Mouse (Mus musculus): Measurements from ENCODE around the gene Sfrp4. TPM values are rescaled to one million over a fixed set of nuclear protein-coding genes. Genes with fewer than 3 reads are reported as not detected.
A peak's percentile ranks its signal among the peaks of the same experiment; 100 is the strongest.
"Not testable (repeated sequence)": the region's sequence is repeated elsewhere in the genome, so short reads cannot be mapped to it uniquely, and the experiment has no call there.

Sfrp4 gene
- not detected in 2 replicates for polyA plus RNA-seq (2012; ENCODE audit: insufficient read depth, insufficient read length, low replicate concordance, missing spikeins)

DNA sequence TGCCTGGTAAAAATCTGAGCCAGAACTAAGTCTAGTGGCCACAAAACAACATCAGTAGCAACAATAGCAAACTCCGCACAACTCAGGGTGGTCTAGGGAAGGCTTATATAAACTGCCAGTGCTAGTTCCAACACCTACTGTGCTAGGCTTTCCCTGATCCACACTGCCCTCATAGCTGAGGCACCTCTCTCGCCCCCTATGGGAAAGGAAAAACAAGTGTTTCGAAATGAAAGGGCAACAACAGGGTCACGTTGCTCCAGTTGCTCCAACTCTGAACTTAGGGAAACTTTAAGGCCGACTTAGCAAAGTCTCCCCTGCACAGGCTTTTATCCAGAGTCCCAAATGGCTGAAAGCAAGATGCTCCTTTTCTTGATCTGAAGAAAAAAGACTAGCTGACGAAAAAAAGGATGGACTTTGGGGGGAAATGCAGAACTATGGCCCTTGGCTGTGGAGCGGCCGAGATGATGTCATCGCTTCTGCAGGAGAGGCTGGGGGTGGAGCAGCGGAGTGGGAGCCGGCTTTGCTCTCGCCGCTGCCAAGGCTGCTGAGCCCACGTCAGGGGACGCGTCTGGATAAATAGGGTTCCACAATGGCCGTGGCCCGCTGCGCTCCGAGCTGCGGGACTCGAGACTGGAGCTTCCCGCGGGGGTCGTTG, at the start of gene Sfrp4:
TSS of gene Sfrp4 (plus strand) at position 532 of the 655 bp plus-strand sequence.
- WGBS: 3% methylated on average over 25 of the region's 25 CpGs
- peaks cover 11% of the 10 kb centered on the region for H3K4me1 ChIP-seq (ENCODE audit: control insufficient read depth, insufficient read depth, low read length)
- TF ChIP-seq POLR2A (IDR thresholded peaks at IDR 0.05; ENCODE audit: insufficient read depth, low read depth, low read length) (no peak), CTCF (IDR thresholded peaks at IDR 0.05; ENCODE audit: insufficient read depth, low read depth, low read length) (no peak)
- peak within 1 kb of the TSS; percentile 53 for H3K4me3 ChIP-seq (ENCODE audit: insufficient read depth, low read depth, low read length)
- H3K27ac ChIP-seq (ENCODE audit: insufficient read depth, low read depth, low read length): no peak within 1 kb of the TSS

DNA sequence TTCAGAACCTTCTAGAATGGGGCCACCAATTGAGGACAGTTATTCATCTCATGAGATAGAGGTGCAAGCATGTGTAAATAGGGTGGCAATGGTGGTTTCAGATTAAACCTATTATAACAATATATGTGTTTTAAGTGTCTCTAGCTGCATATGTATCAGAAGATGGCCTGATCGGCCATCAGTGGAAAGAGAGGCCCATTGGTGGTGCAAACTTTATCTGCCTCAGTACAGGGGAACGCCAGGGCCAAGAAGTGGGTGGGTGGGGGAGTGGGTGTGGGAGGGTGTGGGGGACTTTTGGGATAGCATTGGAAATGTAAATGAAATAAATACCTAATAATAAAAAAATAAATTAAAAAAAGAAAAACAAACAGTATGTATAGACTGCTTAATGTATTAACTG, 48.2 kb upstream of the Sfrp4 start:
- not testable (repeated sequence) for H3K27ac ChIP-seq (ENCODE audit: insufficient read depth, low read depth, low read length); H3K4me3 ChIP-seq (ENCODE audit: insufficient read depth, low read depth, low read length); H3K4me1 ChIP-seq (ENCODE audit: control insufficient read depth, insufficient read depth, low read length)
- 98% methylated on average over 2 of the region's 2 CpGs for WGBS

DNA sequence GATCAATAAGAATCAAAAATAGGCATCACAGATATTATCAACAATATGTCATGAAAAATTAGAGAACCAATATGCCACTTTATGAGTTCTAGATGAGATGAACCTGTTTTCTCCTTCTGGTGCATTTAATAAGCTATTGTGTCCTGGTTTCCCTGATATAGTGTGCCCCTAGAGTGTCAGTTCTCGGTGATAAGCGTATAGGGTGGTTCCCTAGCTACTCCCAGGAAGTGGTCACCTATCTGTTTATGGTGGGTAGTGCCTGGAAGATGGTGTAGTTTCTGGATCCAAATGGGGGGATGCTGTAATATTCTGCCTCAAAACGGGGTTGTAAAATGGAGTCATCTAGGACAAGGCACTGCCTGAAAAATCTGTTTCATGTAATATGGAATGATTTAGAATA, 47.0 kb upstream of the Sfrp4 start:
- no peak for TF ChIP-seq CTCF (IDR thresholded peaks at IDR 0.05; ENCODE audit: insufficient read depth, low read depth, low read length)
- TF ChIP-seq POLR2A (IDR thresholded peaks at IDR 0.05; ENCODE audit: insufficient read depth, low read depth, low read length): no peak
- WGBS: 95% methylated on average over 3 of the region's 3 CpGs
- Histone ChIP-seq H3K4me3 (ENCODE audit: insufficient read depth, low read depth, low read length) (no peak overlapping the region), H3K4me1 (ENCODE audit: control insufficient read depth, insufficient read depth, low read length) (no peaks in the 10 kb centered on the region), H3K27ac (ENCODE audit: insufficient read depth, low read depth, low read length) (no peak overlapping the region)

DNA sequence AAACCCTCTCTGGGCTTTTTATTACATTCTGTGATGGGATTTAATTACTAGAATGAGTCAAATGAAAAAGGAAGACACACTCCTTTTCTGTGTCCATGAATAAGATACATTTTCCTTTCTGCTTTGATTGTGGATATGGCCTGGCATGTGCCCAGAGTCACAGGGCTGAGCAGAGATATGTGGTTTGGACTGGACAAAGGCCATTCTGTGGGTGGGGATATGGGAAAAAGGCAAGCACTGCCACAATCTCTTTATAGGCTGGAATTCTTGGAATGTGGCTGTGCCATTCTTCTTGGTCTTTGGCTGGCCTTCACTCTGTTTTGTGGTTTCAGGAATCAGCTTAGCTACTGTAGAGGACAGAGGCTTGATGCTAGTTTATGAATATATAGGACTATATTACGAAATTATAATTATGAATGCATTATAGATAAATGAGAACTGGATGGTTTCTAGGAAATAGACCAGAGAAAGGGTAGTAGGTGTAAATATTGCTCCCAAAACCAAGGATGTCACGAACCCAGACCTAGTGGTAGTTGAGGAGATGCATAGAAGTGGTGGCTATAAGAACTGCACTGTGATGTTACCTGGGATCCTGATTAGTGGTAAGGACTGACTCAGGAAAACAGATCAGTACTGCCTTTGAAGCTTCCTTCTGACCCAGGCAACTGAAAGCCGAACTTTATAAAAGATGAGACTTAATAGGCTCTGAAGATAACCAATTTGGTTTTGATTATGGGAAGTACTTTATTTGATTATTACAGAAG, 31.7 kb upstream of the Sfrp4 start:
- Histone ChIP-seq H3K4me1 (ENCODE audit: control insufficient read depth, insufficient read depth, low read length) (no peaks in the 10 kb centered on the region), H3K27ac (ENCODE audit: insufficient read depth, low read depth, low read length) (no peak overlapping the region), H3K4me3 (ENCODE audit: insufficient read depth, low read depth, low read length) (no peak overlapping the region)
- no peak for TF ChIP-seq POLR2A (IDR thresholded peaks at IDR 0.05; ENCODE audit: insufficient read depth, low read depth, low read length)
- no peak for TF ChIP-seq CTCF (IDR thresholded peaks at IDR 0.05; ENCODE audit: insufficient read depth, low read depth, low read length)
- 92% methylated on average over 3 of the region's 3 CpGs for WGBS

DNA sequence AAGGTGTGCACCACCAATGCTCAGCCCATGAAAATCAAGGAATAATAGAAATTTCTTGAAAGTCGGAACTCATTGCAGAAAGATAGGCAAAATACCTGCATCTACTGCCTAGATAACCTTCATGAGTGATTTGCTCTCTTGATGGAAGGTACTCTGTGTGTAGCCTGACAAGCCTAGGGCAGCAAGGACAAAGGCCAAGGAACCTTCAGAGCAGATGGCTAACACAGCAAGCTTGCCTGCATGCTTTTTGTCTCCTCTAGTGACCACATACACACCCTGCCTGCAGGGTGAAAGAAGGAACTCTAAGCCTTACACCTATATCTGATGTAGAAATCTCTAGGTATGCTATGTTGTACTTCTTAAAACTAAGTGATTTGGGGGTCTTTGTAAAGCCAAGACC, 27.8 kb upstream of the Sfrp4 start:
- Histone ChIP-seq H3K4me3 (ENCODE audit: insufficient read depth, low read depth, low read length) (no peak overlapping the region), H3K27ac (ENCODE audit: insufficient read depth, low read depth, low read length) (no peak overlapping the region), H3K4me1 (ENCODE audit: control insufficient read depth, insufficient read depth, low read length) (no peaks in the 10 kb centered on the region)
- WGBS: 98% methylated on average over 1 of the region's 1 CpGs
- TF ChIP-seq CTCF (IDR thresholded peaks at IDR 0.05; ENCODE audit: insufficient read depth, low read depth, low read length) (no peak), POLR2A (IDR thresholded peaks at IDR 0.05; ENCODE audit: insufficient read depth, low read depth, low read length) (no peak)

DNA sequence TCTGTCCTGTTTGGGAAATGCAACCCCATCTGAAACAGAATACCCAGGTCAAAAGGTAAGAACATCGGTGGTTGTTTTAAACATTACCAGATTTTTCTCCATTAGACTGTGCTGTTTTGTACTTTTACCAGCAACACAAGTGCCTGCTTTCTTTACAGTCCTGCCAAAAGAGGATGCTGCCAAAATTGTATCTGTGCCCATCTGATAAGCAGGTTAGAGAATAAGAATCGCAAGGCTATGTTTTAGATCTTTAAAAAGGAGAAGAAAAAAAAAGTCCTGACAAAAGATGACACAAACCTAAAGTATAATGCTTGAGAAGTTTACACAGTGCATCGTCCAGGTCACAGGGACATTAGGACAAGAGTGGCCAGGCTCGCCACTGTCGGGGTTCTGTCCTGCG, 23.7 kb upstream of the Sfrp4 start:
- TF ChIP-seq POLR2A (IDR thresholded peaks at IDR 0.05; ENCODE audit: insufficient read depth, low read depth, low read length) (no peak), CTCF (IDR thresholded peaks at IDR 0.05; ENCODE audit: insufficient read depth, low read depth, low read length) (no peak)
- Histone ChIP-seq H3K4me3 (ENCODE audit: insufficient read depth, low read depth, low read length) (no peak overlapping the region), H3K27ac (ENCODE audit: insufficient read depth, low read depth, low read length) (no peak overlapping the region), H3K4me1 (ENCODE audit: control insufficient read depth, insufficient read depth, low read length) (no peaks in the 10 kb centered on the region)
- 84% methylated on average over 6 of the region's 6 CpGs for WGBS

DNA sequence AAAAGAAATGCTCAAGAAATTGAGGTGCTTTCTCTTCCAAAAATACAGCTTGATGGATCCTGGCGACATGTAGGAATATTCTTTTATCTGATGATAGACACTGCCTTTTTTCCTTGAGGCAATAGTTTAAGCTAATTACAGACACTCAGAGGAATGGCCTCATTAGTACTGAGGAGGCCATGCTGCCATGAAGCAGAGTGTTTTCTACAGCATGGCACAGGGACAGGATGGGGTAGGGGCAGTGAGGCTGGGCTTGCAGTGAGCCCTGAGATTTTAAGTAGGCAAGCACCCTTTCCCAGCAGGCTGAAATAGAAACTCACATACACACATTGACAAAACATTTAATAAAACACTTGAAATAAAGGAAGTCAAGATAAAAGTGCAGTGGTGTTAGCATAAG, 20.4 kb upstream of the Sfrp4 start:
- no peak for TF ChIP-seq CTCF (IDR thresholded peaks at IDR 0.05; ENCODE audit: insufficient read depth, low read depth, low read length)
- no peak for TF ChIP-seq POLR2A (IDR thresholded peaks at IDR 0.05; ENCODE audit: insufficient read depth, low read depth, low read length)
- no peak overlapping the region for H3K4me3 ChIP-seq (ENCODE audit: insufficient read depth, low read depth, low read length)
- no peak overlapping the region for H3K27ac ChIP-seq (ENCODE audit: insufficient read depth, low read depth, low read length)
- no peaks in the 10 kb centered on the region for H3K4me1 ChIP-seq (ENCODE audit: control insufficient read depth, insufficient read depth, low read length)
- 30% methylated on average over 1 of the region's 1 CpGs for WGBS

DNA sequence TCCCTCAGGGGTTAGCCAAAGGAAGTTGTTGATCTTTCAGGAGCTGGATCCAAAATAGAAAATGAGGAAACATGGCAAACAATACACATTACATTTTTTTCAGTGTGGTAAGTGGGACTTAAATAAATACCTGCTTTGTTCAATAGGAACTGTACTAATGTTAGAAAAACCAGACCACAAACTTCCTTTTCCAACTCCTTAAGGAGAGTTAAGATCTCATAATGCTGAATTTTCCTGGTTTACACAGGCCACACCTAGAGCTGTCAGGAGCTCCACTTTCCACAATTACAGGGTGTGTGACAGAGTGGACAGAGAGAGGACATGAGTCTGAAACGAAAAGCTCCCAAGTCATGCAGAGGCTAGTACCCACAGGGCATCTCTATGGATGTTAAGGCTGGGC, 19.2 kb upstream of the Sfrp4 start:
- no peak overlapping the region for H3K4me3 ChIP-seq (ENCODE audit: insufficient read depth, low read depth, low read length)
- 76% methylated on average over 1 of the region's 1 CpGs for WGBS
- no peaks in the 10 kb centered on the region for H3K4me1 ChIP-seq (ENCODE audit: control insufficient read depth, insufficient read depth, low read length)
- H3K27ac ChIP-seq (ENCODE audit: insufficient read depth, low read depth, low read length): no peak overlapping the region
- no peak for TF ChIP-seq CTCF (IDR thresholded peaks at IDR 0.05; ENCODE audit: insufficient read depth, low read depth, low read length)
- no peak for TF ChIP-seq POLR2A (IDR thresholded peaks at IDR 0.05; ENCODE audit: insufficient read depth, low read depth, low read length)

DNA sequence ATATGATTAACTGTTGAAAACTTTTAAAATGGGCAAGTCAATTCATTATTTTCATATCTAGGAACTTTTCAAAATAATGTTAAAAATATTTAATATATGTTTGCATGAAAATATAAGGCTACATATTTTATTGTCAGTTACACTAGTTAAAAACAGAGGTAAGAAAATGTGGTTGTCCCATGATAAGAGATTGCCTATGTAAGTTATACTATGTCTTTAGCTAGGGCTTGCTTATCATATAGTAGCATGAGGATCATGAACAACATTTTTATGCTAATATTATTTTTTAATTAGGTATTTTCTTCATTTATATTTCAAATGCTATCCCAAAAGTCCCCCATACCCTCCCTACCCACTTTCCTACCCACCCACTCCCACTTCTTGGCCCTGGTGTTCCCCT, 18.0 kb upstream of the Sfrp4 start:
- Histone ChIP-seq H3K27ac (ENCODE audit: insufficient read depth, low read depth, low read length) (no peak overlapping the region), H3K4me3 (ENCODE audit: insufficient read depth, low read depth, low read length) (no peak overlapping the region), H3K4me1 (ENCODE audit: control insufficient read depth, insufficient read depth, low read length) (no peaks in the 10 kb centered on the region)
- TF ChIP-seq CTCF (IDR thresholded peaks at IDR 0.05; ENCODE audit: insufficient read depth, low read depth, low read length): no peak
- no peak for TF ChIP-seq POLR2A (IDR thresholded peaks at IDR 0.05; ENCODE audit: insufficient read depth, low read depth, low read length)

All from olfactory bulb, adult 2 months (tissue).